Mouse (Mus musculus): ENCODE measurements around the gene Olfr653. TPM values are rescaled to one million over a fixed set of nuclear protein-coding genes. Genes with fewer than 3 reads are reported as not detected.

Gene Olfr653
- polyA plus RNA-seq, 1 experiment from 2014 or later, result not detected

- H3K27me3 ChIP-seq (replicated peaks; ENCODE audit: control insufficient read depth, insufficient read depth, low read length), result no peaks in the 10 kb centered on the region
- no peaks in the 10 kb centered on the region for H3K36me3 ChIP-seq (ENCODE audit: control insufficient read depth, insufficient read depth)
Measured at GRCm38 (mm10) chr7:104604727-104605126, 27.6 kb downstream of the Olfr653 start.

GRCm38 (mm10) chr7:104613655-104614054 lies 36.5 kb downstream of the Olfr653 start, which contains the start of gene Olfr656:
Gene Olfr656 (plus strand): TSS chr7:104613955.
- 78% methylated on average over 4 of the region's 4 CpGs for WGBS

More at GRCm38 (mm10) chr7:104604727-104605126, 27.6 kb downstream of the Olfr653 start:
- no peak for ATAC-seq
- Histone ChIP-seq H3K9me3 (ENCODE audit: control insufficient read depth, low read length) (no peaks in the 10 kb centered on the region), H3K4me1 (replicated peaks; ENCODE audit: control insufficient read depth, insufficient read depth, low read length) (no peaks in the 10 kb centered on the region), H3K4me3 (replicated peaks; ENCODE audit: low read length) (no peak overlapping the region), H3K27ac (ENCODE audit: low read length) (no peak overlapping the region), H3K4me2 (ENCODE audit: low read length) (no peak overlapping the region), H3K9ac (replicated peaks; ENCODE audit: low read depth, low read length) (no peak overlapping the region)

GRCm38 (mm10) chr7:104624494-104624893 lies 47.4 kb downstream of the Olfr653 start, which contains the start of gene Olfr657:
Gene Olfr657 (plus strand): TSS chr7:104624794.
- Histone ChIP-seq H3K4me2 (ENCODE audit: low read length) (no peak within 1 kb of the TSS), H3K9me3 (ENCODE audit: control insufficient read depth, low read length) (no peaks in the 10 kb centered on the region), H3K27ac (ENCODE audit: low read length) (no peak within 1 kb of the TSS), H3K4me1 (replicated peaks; ENCODE audit: control insufficient read depth, insufficient read depth, low read length) (no peaks in the 10 kb centered on the region), H3K36me3 (ENCODE audit: control insufficient read depth, insufficient read depth) (no peaks in the 10 kb centered on the region), H3K27me3 (replicated peaks; ENCODE audit: control insufficient read depth, insufficient read depth, low read length) (no peaks in the 10 kb centered on the region), H3K4me3 (replicated peaks; ENCODE audit: low read length) (no peak within 1 kb of the TSS), H3K9ac (replicated peaks; ENCODE audit: low read depth, low read length) (no peak within 1 kb of the TSS)
- ATAC-seq, result no peak

More at GRCm38 (mm10) chr7:104613655-104614054, 36.5 kb downstream of the Olfr653 start, which contains the start of gene Olfr656:
- H3K27me3 ChIP-seq (replicated peaks; ENCODE audit: control insufficient read depth, insufficient read depth, low read length), result no peaks in the 10 kb centered on the region
- H3K27ac ChIP-seq (ENCODE audit: low read length), result no peak within 1 kb of the TSS
- no peak for ATAC-seq
- H3K36me3 ChIP-seq (ENCODE audit: control insufficient read depth, insufficient read depth), result no peaks in the 10 kb centered on the region
- no peak within 1 kb of the TSS for H3K4me3 ChIP-seq (replicated peaks; ENCODE audit: low read length)
- H3K4me2 ChIP-seq (ENCODE audit: low read length), result no peak within 1 kb of the TSS
- no peak within 1 kb of the TSS for H3K9ac ChIP-seq (replicated peaks; ENCODE audit: low read depth, low read length)
- H3K9me3 ChIP-seq (ENCODE audit: control insufficient read depth, low read length), result no peaks in the 10 kb centered on the region
- H3K4me1 ChIP-seq (replicated peaks; ENCODE audit: control insufficient read depth, insufficient read depth, low read length), result no peaks in the 10 kb centered on the region

Other genes with a start within 250 kb of the Olfr653 start
- not detected in 2 replicates for gene Trim34b, start 247.8 kb upstream of the Olfr653 start, polyA plus RNA-seq (2015; fragmentation: Nextera tagmentation; extraction: Ambion mirVana)
- 1.1 and 1.2 TPM in 2 replicates for gene Trim12c, start 224.0 kb upstream of the Olfr653 start, polyA plus RNA-seq (2015; fragmentation: Nextera tagmentation; extraction: Ambion mirVana)
- not detected in 2 replicates for gene Trim30b, start 207.4 kb upstream of the Olfr653 start, polyA plus RNA-seq (2015; fragmentation: Nextera tagmentation; extraction: Ambion mirVana)
- not detected in 2 replicates for gene Trim30c, start 176.5 kb upstream of the Olfr653 start, polyA plus RNA-seq (2015; fragmentation: Nextera tagmentation; extraction: Ambion mirVana)
- 0.42 and 0.70 TPM in 2 replicates for gene Trim30a, start 112.1 kb upstream of the Olfr653 start, polyA plus RNA-seq (2015; fragmentation: Nextera tagmentation; extraction: Ambion mirVana)
- 0.15 and 0.42 TPM in 2 replicates for gene Trim30d, start 69.5 kb upstream of the Olfr653 start, polyA plus RNA-seq (2015; fragmentation: Nextera tagmentation; extraction: Ambion mirVana)
- not detected in 2 replicates for gene Olfr651, start 27.2 kb upstream of the Olfr653 start, polyA plus RNA-seq (2015; fragmentation: Nextera tagmentation; extraction: Ambion mirVana)
- not detected in 2 replicates for gene Olfr652, start 16.4 kb upstream of the Olfr653 start, polyA plus RNA-seq (2015; fragmentation: Nextera tagmentation; extraction: Ambion mirVana)
- not detected in 2 replicates for gene Olfr654, start 9.7 kb downstream of the Olfr653 start, polyA plus RNA-seq (2015; fragmentation: Nextera tagmentation; extraction: Ambion mirVana)
- not detected in 2 replicates for gene Olfr655, start 24.5 kb downstream of the Olfr653 start, polyA plus RNA-seq (2015; fragmentation: Nextera tagmentation; extraction: Ambion mirVana)
- not detected in 2 replicates for gene Olfr656, start 36.6 kb downstream of the Olfr653 start, polyA plus RNA-seq (2015; fragmentation: Nextera tagmentation; extraction: Ambion mirVana)
- not detected in 2 replicates for gene Olfr657, start 47.5 kb downstream of the Olfr653 start, polyA plus RNA-seq (2015; fragmentation: Nextera tagmentation; extraction: Ambion mirVana)
- 0.09 TPM in 1 of 2 replicates, not detected in the other for gene Olfr658, start 70.0 kb downstream of the Olfr653 start, polyA plus RNA-seq (2015; fragmentation: Nextera tagmentation; extraction: Ambion mirVana)
- gene Olfr659, start 89.4 kb downstream of the Olfr653 start, polyA plus RNA-seq (2015; fragmentation: Nextera tagmentation; extraction: Ambion mirVana), result not detected in 2 replicates
- gene Olfr661, start 109.2 kb downstream of the Olfr653 start, polyA plus RNA-seq (2015; fragmentation: Nextera tagmentation; extraction: Ambion mirVana), result not detected in 2 replicates
- not detected in 2 replicates for gene Usp17le, start 200.2 kb downstream of the Olfr653 start, polyA plus RNA-seq (2015; fragmentation: Nextera tagmentation; extraction: Ambion mirVana)